Mouse (Mus musculus) midbrain, embryonic 15.5 days (tissue): ENCODE results near the gene Exoc6b. TPM values are rescaled to one million over a fixed set of nuclear protein-coding genes. Genes with fewer than 3 reads are reported as not detected.

Experiments used
- ATAC-seq: fragments of 200-750 bp; cut with Nextera tagmentation; replicated peaks from 2 replicates; pipeline ENCODE4 v1.8.0; 2017; ENCODE audit warnings: moderate TSS enrichment
- H3K27ac ChIP-seq: fragments of 300-500 bp; sonication (generic); 2 replicates; pipeline ENCODE4 v1.5.1; 2015; ENCODE audit warnings: mild to moderate bottlenecking, inconsistent platforms
- H3K27me3 ChIP-seq: fragments of 300-500 bp; sonication (generic); replicated peaks from 2 replicates; pipeline ENCODE4 v1.6.1; 2015; ENCODE audit warnings: inconsistent platforms
- H3K36me3 ChIP-seq: fragments of 300-500 bp; sonication (generic); replicated peaks from 2 replicates; pipeline ENCODE4 v1.6.1; 2015; ENCODE audit warnings: inconsistent platforms
- H3K4me1 ChIP-seq: fragments of 300-500 bp; sonication (generic); 2 replicates; pipeline ENCODE4 v1.6.1; 2015; ENCODE audit warnings: inconsistent platforms
- H3K4me2 ChIP-seq: fragments of 300-500 bp; sonication (generic); 2 replicates; pipeline ENCODE4 v1.6.1; 2015; ENCODE audit warnings: inconsistent platforms, mild to moderate bottlenecking, moderate library complexity
- H3K4me3 ChIP-seq: fragments of 300-500 bp; sonication (generic); 2 replicates; pipeline ENCODE4 v1.5.1; 2015; ENCODE audit warnings: mild to moderate bottlenecking, inconsistent platforms
- H3K9ac ChIP-seq: fragments of 300-500 bp; sonication (generic); 2 replicates; pipeline ENCODE4 v1.6.1; 2015; ENCODE audit warnings: mild to moderate bottlenecking, inconsistent platforms
- H3K9me3 ChIP-seq: fragments of 300-500 bp; sonication (generic); 2 replicates; pipeline ENCODE4 v1.6.1; 2016; ENCODE audit warnings: inconsistent platforms
- WGBS: fragments of 180-500 bp; shearing (Covaris S2); methylation state at CpG from one replicate; pipeline ENCODE4 v1.1.7; 2015; ENCODE audit warnings: mixed read lengths; 5-methylcytosine and 5-hydroxymethylcytosine counted together
- polyA plus RNA-seq: library from polyadenylated mRNA; unstranded; fragments of >200 nt; fragmentation: Nextera tagmentation; extraction: Ambion mirVana; gene quantifications from 2 replicates; pipeline ENCODE4 v1.2.1, GENCODE M21; 2015

Gene Exoc6b
- polyA plus RNA-seq, 1 experiment from 2014 or later: 60.9 TPM

DNA sequence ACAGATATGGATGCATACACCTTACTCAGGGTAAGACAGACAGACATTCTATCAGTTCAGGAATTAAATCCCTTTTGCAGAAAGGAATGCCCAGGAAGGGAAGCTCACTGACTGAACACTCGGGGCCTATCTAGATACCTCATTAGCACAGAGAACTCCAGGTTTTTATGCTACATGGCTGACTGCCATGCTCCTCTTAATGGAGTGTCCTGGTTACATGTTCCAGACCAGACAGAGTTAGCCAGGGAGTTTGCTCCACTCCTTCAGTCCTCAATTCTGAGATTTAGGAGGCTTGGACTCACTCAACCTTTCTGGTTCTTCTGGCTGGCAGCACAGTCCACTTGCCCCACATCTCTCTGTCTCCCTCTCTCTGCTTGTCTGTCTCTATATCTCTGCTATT, 106.3 kb downstream of the Exoc6b start:
- Histone ChIP-seq H3K36me3 (no peaks in the 10 kb centered on the region), H3K4me3 (no peak overlapping the region), H3K4me2 (no peak overlapping the region), H3K27ac (no peak overlapping the region), H3K9ac (no peak overlapping the region), H3K9me3 (no peaks in the 10 kb centered on the region), H3K27me3 (no peaks in the 10 kb centered on the region), H3K4me1 (0 out of 2 replicates have a peak, but pooled peaks cover 4% of the 10 kb centered on the region)
- no peak for ATAC-seq
- 77% methylated on average over 1 of the region's 1 CpGs for WGBS

DNA sequence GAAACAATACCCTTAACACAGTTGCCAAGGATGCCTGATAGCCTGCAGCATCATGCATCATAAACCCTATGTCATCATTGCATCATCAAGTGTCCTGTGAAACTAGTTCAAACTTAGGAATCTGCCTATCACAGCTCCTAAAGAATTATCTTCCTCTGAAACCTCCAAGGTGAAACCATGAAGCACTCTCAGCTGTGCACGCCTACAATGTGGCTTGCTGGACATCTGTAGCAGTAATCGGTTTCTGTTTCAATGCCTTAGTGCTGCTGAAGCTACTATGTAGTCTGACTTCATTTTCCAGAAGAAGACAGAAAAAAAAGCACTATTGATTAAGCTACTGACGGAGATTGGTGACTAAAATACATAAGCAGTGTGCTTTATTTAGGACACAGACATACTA, 107.5 kb downstream of the Exoc6b start:
- no peaks in the 10 kb centered on the region for H3K9me3 ChIP-seq
- 0 out of 2 replicates have a peak, but pooled peaks cover 3% of the 10 kb centered on the region for H3K4me1 ChIP-seq
- no peak overlapping the region for H3K4me2 ChIP-seq
- no peak overlapping the region for H3K4me3 ChIP-seq
- no peaks in the 10 kb centered on the region for H3K27me3 ChIP-seq
- no peak for ATAC-seq
- WGBS: 94% methylated on average over 3 of the region's 3 CpGs
- H3K27ac ChIP-seq: no peak overlapping the region
- no peaks in the 10 kb centered on the region for H3K36me3 ChIP-seq
- no peak overlapping the region for H3K9ac ChIP-seq

DNA sequence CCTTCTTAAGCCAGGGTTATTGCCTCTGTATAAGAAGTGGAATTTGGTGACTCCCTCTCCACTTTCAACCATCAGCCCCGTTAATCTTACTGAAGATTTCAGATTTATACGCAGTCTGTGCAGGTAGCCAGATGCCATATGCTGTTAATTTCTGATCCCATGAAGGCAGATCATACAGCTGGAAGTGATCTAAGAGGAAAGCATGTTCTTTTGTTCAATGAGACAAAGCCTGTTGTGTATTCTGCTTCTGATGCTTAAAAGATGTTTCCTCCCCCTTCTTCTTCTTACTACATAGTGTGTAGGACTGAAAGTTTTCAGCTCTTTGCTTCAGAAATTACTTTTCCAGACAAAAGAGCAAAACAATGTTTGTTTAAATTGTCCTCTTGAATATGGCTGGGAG, 109.8 kb downstream of the Exoc6b start:
- Histone ChIP-seq H3K27ac (no peak overlapping the region), H3K36me3 (no peaks in the 10 kb centered on the region), H3K9ac (no peak overlapping the region), H3K4me2 (no peak overlapping the region), H3K4me1 (0 out of 2 replicates have a peak, but pooled peaks cover 3% of the 10 kb centered on the region), H3K9me3 (no peaks in the 10 kb centered on the region), H3K4me3 (no peak overlapping the region), H3K27me3 (no peaks in the 10 kb centered on the region)
- 66% methylated on average over 2 of the region's 2 CpGs for WGBS
- ATAC-seq: no peak

DNA sequence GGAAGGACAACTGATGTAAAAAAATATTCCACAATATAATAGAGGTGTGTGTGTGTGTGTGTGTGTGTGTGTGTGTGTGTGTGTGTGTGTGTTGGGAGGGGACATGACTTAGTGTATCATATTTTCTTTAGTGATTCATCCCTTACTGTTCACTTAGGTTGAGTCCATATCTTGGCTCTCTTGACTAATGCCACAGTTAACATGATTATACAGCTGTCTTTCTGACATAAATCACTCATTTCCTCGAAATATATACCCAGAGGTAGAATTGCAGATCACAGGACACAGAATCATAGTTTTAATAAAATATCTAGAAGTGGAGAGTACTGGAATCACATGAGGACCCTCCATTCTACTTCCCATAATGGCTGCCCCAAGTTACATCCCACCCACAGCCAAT, 117.7 kb downstream of the Exoc6b start:
- Histone ChIP-seq H3K9ac (no peak overlapping the region), H3K9me3 (no peaks in the 10 kb centered on the region), H3K4me3 (no peak overlapping the region), H3K36me3 (no peaks in the 10 kb centered on the region), H3K27ac (no peak overlapping the region), H3K27me3 (no peaks in the 10 kb centered on the region), H3K4me2 (no peak overlapping the region), H3K4me1 (no peaks in the 10 kb centered on the region)
- ATAC-seq: no peak
- WGBS: 74% methylated on average over 1 of the region's 1 CpGs

DNA sequence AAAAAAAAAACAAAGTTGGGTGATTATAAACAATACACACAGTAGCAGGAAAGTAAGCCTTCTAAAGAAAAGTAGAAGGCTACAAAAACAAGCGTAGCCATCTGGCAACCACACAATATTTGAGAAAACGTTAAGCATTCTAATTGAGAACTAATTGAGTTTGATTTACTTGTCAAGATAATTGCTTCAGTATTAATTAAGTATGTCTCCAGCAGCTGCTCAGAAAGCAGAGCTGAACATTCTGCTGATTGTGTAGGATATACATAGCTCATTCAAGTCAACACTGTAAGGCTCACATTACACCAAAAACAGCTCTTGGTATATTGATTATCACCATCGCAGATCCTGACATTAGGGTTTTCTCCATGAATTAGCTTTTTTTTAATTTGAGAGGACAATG, 122.7 kb downstream of the Exoc6b start:
- Histone ChIP-seq H3K36me3 (no peaks in the 10 kb centered on the region), H3K9ac (no peak overlapping the region), H3K4me2 (no peak overlapping the region), H3K4me1 (no peaks in the 10 kb centered on the region), H3K27me3 (no peaks in the 10 kb centered on the region), H3K9me3 (no peaks in the 10 kb centered on the region), H3K4me3 (no peak overlapping the region), H3K27ac (no peak overlapping the region)
- WGBS: 66% methylated on average over 3 of the region's 3 CpGs
- ATAC-seq: no peak

DNA sequence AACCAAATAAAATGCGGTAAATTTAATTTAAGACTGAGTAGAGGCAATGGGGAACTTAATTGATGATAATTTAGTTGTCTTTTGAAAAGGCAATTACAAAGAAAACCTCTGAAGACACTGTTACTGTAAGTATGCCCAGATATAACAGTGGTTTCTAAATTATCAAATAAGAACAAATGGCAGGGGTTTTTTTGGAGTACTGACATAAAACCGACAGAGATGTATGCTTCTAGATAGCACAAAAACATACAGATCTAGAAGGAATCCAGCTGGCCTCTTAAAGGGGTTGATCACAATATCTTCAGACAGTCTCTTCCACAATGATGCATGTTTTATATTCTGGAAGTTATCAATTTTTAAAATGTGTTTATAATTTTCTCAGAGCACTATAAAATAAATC, 123.2 kb downstream of the Exoc6b start:
- no peaks in the 10 kb centered on the region for H3K36me3 ChIP-seq
- no peaks in the 10 kb centered on the region for H3K27me3 ChIP-seq
- no peak overlapping the region for H3K27ac ChIP-seq
- WGBS: 81% methylated on average over 2 of the region's 2 CpGs
- no peak overlapping the region for H3K9ac ChIP-seq
- no peaks in the 10 kb centered on the region for H3K9me3 ChIP-seq
- no peak overlapping the region for H3K4me3 ChIP-seq
- no peaks in the 10 kb centered on the region for H3K4me1 ChIP-seq
- no peak for ATAC-seq
- H3K4me2 ChIP-seq: no peak overlapping the region

DNA sequence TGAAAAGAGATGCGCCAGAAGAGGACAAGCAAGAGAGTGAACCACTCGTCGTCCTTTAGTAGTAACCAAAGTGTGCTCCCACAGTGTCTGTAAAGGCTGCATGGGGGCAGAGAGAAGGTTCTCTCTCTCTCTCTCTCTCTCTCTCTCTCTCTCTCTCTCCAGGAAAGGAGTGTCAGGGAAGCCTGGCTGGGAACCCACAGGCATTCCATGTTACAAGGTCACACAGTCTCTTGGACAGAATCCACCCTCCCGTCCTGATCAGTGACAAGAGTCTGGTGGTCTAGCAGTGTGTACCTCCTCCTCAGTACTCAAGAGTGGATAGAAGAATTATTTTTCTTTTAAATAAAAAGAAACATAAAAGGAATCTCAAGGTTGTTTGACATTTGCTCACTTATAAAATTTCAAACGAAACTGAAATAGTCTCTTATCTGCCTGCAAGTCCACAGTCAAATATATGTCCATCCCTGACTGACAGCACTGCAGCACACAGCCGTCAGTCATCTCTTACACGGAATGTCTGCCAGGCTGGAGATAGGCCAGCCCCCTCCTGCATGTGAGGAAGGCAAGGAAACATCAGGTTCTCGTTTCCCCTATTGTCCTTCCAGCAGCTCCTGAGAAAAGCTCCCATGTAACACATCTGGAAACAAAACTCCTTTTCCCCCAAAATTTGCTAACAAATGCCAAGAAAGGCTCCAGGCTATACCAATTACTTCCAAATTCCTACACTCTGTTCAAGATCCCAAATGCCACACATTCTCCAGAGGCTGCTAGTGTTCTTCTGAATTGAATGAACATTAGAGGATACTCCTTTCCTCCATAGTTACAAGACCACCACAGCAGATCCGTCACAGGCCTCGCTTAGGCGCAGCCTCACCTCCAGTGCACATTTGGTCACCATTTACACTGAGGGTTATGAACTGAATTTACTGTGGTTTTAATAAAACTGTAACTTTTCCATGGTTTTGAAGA, 136.1 kb downstream of the Exoc6b start:
- no peak for ATAC-seq

DNA sequence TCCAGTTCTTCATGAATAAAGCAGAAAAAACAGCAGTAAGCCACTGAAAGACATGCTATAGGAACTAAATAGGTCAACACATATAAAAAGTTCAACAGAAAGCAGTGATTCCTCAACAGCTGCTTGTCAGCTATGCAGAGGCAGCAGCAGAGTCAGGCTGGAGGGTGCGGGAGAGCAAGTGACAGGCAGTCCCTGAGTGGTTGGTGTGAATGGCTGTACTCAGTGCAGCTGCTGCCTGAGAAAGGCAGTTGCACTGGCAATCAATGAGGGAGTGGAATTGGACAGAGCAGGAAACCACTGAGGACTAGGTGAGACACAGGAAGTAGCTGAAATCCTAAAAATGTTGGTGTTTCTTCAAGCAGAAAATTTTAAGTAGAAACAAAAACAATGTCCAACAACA, 138.3 kb downstream of the Exoc6b start:
- no peak overlapping the region for H3K4me3 ChIP-seq
- no peak for ATAC-seq
- no peaks in the 10 kb centered on the region for H3K36me3 ChIP-seq
- H3K9ac ChIP-seq: no peak overlapping the region
- no peaks in the 10 kb centered on the region for H3K27me3 ChIP-seq
- 31% methylated on average over 1 of the region's 1 CpGs for WGBS
- H3K27ac ChIP-seq: no peak overlapping the region
- H3K9me3 ChIP-seq: no peaks in the 10 kb centered on the region
- no peak overlapping the region for H3K4me2 ChIP-seq
- H3K4me1 ChIP-seq: no peaks in the 10 kb centered on the region

More for the DNA sequence above, 136.1 kb downstream of the Exoc6b start:
- 74% methylated on average over 11 of the region's 11 CpGs for WGBS
- Histone ChIP-seq H3K27ac (no peak overlapping the region), H3K27me3 (no peaks in the 10 kb centered on the region), H3K9me3 (no peaks in the 10 kb centered on the region), H3K36me3 (no peaks in the 10 kb centered on the region), H3K4me2 (no peak overlapping the region), H3K4me1 (no peaks in the 10 kb centered on the region), H3K9ac (no peak overlapping the region), H3K4me3 (no peak overlapping the region)

DNA sequence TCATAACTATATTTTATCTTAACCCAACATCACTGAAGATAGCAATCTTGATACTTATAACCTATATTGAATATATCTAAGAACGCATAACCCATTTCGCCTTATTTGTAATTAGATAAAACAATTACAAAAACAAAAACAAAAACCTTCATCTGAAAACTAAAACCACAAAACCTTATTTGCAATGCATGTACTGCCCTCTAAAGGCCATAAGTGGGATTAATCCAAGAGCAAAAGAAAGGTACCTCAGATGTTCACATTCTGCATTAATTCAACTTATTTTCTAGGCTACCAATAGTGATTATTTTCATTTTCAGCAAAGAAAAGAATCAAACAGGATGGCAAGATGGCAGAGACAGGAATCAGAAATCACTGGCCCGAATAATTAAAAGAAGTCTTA, 143.2 kb downstream of the Exoc6b start:
- Histone ChIP-seq H3K9me3 (no peaks in the 10 kb centered on the region), H3K27ac (no peak overlapping the region), H3K27me3 (no peaks in the 10 kb centered on the region), H3K4me1 (peaks cover 22% of the 10 kb centered on the region), H3K36me3 (no peaks in the 10 kb centered on the region), H3K4me3 (no peak overlapping the region), H3K4me2 (no peak overlapping the region), H3K9ac (no peak overlapping the region)
- WGBS: 67% methylated on average over 3 of the region's 3 CpGs
- no peak for ATAC-seq

DNA sequence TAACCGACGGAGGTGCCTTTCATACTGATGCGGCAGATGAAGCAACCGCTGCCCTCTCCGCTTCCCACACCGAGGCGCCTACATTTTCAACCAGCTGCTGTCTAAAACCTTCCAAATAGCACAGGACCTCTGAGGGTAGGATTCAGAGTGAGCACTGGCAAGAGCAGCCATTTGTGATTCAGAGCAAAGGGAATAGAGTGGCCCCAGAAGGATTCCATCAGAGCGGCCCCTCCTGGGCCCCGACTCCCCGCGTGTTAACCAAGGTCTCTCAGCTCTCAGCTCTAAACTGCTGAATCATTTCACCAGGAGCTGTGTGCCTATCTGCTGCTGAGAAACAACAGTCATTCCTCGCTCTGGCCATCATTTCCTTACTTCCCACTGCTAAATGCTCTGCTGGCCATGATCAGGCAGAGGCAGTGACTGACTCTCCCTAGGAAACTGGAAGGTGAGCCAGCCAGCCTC, 145.5 kb downstream of the Exoc6b start:
- Histone ChIP-seq H3K36me3 (no peaks in the 10 kb centered on the region), H3K4me3 (no peak overlapping the region), H3K4me1 (peaks cover 22% of the 10 kb centered on the region), H3K27me3 (no peaks in the 10 kb centered on the region), H3K27ac (peak overlapping the region; percentile 70), H3K4me2 (peak overlapping the region; percentile 17), H3K9me3 (no peaks in the 10 kb centered on the region), H3K9ac (no peak overlapping the region)
- ATAC-seq: peak; percentile 56
- WGBS: 11% methylated on average over 12 of the region's 12 CpGs

DNA sequence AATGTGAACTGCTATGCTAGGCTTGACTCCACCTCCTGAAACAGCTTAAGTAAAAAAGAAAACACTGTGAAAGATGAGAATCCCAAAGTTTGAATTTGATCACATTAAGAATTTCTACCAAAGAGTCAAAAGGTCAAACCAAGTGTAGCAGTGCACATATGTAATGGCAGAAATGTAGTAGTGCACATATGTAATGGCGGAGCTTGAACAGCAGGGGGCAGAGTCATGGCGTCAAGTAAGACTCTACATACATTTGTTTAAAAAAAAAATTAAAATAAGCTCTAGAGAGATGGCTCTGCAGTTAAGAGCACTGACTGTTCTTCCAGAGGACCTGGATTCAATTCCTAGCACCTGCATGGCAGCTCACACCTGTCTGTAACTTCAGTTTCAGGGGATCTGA, 153.0 kb downstream of the Exoc6b start:
- no peak for ATAC-seq
- no peak overlapping the region for H3K9ac ChIP-seq
- H3K27ac ChIP-seq: no peak overlapping the region
- no peaks in the 10 kb centered on the region for H3K36me3 ChIP-seq
- no peaks in the 10 kb centered on the region for H3K9me3 ChIP-seq
- 38% methylated on average over 2 of the region's 2 CpGs for WGBS
- no peak overlapping the region for H3K4me2 ChIP-seq
- H3K27me3 ChIP-seq: no peaks in the 10 kb centered on the region
- no peaks in the 10 kb centered on the region for H3K4me1 ChIP-seq
- no peak overlapping the region for H3K4me3 ChIP-seq

DNA sequence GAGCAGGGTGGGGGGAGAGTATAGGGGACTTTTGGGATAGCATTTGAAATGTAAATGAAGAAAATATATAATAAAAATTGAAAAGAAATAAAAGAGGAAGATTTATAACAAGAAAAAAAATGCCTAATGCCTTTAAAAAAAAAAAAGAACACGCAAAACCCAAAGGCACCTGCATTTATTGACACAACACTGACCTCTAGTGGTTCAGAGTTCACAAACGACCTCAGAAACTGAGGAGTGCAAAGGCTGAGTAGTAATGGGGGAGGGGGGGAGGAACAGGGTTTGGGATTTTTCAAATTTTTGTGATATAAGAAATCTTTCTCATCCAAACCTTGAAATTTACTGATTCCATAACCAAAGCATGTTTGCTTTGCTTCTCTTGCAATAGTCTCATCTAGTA, 156.9 kb downstream of the Exoc6b start:
- no peaks in the 10 kb centered on the region for H3K27me3 ChIP-seq
- ATAC-seq: no peak
- no peaks in the 10 kb centered on the region for H3K4me1 ChIP-seq
- WGBS: 10% methylated on average over 2 of the region's 2 CpGs
- no peak overlapping the region for H3K4me2 ChIP-seq
- no peak overlapping the region for H3K9ac ChIP-seq
- no peak overlapping the region for H3K27ac ChIP-seq
- no peak overlapping the region for H3K4me3 ChIP-seq
- no peaks in the 10 kb centered on the region for H3K9me3 ChIP-seq
- H3K36me3 ChIP-seq: no peaks in the 10 kb centered on the region
